Mouse (Mus musculus) erythroid progenitor cell, adult 5-6 weeks (primary cell): ENCODE measurements around the gene Snrnp25. TPM values are rescaled to one million over a fixed set of nuclear protein-coding genes. Genes with fewer than 3 reads are reported as not detected.
A peak's percentile ranks its signal among the peaks of the same experiment; 100 is the strongest.
"Not testable (repeated sequence)": the region's sequence is repeated elsewhere in the genome, so short reads cannot be mapped to it uniquely, and the experiment has no call there.

Experiments
- ATAC-seq: replicated peaks from 2 replicates; pipeline ENCODE4 v1.8.0; 2016; ENCODE audit warnings: moderate number of reproducible peaks, mild to moderate bottlenecking, moderate TSS enrichment, inconsistent platforms; ENCODE audit not compliant: poor library complexity, low FRiP score, severe bottlenecking
- total RNA-seq, 2 experiments: library from RNA; stranded (forward) in 1 of 2; stranded (reverse) in 1 of 2; fragments of 150-400 nt in 1 of 2; fragments of 186-747, 209-891 nt in 1 of 2; gene quantifications; 2 replicates each; pipeline versions ENCODE4 v1.2.3 to v1.2.4; 2015 to 2017; ENCODE audit warnings: low replicate concordance in 2 of 2

The Snrnp25 gene
- total RNA-seq, 2 experiments from 2014 or later, result 53.7 to 104 TPM

DNA sequence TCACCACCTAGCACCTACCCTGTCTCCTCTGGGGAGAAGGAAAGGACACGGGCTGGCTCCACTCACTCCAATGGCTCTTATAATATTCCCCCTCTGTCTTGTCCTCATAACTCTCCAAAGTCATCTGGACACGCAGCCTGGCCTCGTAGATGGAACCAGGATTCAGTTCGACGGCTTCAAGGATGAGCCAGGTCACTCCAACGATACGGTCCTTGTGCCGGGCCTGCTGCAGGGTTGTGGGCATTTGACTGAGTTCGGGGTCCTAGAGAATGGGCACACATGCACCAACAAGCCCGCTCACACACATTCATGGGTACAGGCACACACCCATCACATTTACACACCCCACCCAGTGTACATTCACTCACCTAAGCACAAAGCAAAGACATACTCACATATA, 12.1 kb upstream of the Snrnp25 start:
- no peak for ATAC-seq

DNA sequence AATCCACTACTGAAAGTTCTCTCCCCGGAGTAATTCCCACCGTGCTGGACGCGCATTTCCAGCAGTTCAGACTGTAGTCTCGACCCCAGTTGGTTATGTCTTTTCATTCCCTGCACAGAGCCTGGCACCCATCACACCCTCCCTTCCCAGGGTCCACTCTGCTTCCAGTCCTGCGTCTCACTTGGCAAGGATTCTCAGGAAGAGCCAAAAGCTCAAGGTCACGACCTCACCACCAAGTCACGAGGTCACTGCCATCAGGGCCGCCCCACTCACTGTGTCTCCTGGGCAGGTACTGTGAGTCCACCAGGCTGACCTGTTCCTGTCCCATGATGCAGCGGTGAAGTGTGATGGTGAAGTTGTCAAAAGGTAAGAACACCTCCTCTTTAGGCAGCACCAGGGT, 11.1 kb upstream of the Snrnp25 start:
- ATAC-seq, result no peak

DNA sequence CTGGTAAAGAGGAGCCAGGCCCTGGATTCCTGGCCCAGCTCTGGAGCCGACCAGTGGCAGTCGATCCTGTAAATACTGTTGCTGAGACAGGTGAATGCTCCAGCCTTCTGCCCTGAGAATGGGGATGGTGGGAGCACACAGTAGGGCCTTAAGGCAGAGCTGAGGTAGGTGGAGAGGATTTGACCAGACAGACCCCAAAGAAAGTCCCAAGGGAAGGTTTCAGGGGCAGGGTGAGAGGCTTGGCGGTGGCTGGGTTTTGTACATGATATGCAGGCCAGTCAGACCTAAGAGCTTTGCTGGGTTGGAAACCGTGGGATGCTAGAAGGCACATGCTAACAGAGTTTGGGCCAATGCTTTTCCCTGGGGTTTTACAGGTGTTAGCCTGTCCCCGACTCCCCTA, 10.6 kb upstream of the Snrnp25 start:
- no peak for ATAC-seq

DNA sequence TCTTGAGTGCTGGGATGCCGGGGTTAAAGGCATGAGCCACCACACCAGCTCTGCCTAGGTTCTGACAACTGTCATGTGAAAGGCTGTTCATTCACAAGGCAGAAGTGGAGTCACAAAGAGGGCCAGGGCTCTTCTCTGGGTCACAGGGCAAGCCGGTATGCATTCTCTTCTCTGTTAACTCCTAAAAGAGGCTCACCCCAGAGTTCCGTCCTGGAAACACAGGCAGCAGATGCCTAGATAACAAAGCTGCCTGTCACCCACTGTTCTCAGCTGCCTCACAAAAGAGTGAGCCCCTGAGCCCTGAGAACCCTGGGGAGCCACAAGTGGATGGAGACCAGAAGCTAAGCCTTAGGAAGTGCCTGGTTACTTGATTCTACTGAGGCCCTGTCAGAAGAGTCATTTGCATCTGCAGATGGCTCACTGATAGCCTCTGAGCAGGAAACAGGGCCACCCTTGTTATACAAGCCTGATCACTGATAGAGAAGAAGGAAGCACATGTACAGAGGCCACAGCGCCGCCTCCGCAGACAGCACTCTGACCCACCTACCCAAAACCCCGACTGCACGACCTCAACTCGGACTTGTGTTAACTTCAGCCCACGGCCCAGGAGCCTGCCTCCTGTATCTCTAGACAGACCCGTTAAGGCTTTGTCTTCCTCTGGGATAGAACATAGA, 9.2 kb upstream of the Snrnp25 start:
- no peak for ATAC-seq

DNA sequence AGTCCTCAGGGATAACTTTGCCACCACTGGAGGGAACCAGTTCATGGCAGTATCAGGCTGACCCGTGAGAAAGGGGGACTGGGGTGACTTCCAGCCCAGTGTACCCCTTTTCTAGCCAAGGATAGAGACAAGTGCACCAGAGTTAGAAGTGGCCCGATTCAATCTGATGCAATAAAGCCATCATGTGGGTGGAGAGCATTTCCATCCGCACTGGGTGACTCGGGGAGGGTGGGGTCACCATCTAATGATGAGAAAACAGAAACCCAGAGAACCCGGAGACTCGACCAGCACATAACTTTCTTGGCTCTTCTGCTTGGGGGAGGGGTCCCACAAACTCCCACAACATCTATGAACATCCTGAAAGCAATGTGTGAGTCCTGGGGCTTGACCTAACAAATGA, 8.5 kb upstream of the Snrnp25 start:
- ATAC-seq, result no peak

DNA sequence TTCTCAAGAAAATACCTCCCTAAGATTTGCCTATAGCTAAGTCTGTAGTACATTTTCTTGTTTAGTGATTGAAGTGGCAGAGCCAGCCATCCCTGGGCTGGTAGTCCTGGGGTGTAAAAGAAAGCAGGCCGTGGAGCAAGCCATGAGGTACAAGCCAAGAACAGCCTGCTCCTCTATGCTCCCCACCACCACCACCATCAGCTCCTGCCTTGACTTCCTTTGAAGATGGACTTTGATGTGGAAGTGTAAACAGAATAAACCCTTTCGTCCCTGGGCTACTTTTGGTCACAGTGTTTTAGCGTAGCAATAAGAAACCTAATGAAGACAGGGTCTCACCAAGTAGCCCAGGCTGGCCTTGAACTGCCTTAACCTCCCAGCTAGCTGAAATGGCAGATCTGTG, 7.4 kb upstream of the Snrnp25 start:
- ATAC-seq, result no peak

DNA sequence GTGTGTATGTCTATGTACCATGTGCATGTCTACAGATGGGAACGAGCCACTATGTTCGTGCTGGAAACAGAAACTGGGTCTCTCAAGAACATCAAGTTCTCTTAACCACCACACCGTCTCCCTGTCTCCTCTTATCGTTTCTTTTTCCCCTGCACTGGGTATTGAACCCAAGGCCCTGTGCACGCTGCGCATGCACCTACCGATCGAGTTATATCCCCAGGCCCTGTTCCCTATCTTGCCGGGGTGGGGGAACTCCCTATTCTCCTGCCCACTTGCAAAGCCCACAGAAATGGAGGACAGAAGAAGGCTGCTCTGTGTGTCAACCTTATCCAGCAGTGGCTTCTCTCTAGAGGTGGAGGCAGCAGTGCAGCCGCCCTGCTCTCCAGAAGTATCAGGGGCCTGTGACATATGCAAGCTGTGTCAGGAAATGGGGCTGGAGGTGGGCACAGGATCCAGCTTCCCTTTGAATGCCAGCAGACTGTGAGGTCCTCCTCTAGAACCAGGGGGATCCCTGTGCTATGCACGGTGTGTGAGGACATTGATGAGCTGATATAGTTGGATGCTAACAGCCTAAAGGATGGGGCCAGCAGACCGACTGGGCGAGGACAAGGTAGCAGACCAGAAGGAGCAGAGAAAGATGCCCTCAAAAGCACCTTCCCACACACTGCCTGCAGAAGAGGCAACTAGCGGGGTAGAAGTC, 6.8 kb upstream of the Snrnp25 start:
- no peak for ATAC-seq

DNA sequence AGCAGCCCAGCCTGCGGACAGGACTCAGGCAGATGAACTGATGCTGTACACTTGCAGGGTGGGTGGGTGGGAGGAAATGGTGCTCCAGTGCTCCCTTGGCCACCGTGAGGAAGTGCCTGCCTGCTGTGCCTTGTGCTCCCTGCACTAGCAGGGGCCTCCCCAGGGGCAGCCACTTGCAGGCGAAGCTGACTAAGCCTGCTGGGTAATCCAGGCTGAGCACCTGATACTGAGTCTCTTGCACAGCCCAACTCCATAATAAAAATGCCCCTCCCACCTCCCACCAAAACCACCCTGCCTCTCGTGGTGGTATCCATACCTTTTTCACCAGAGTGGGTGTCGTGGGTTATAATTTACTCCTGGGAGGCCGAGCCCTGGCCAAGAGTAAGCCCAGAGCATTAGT, 6.0 kb upstream of the Snrnp25 start:
- no peak for ATAC-seq

DNA sequence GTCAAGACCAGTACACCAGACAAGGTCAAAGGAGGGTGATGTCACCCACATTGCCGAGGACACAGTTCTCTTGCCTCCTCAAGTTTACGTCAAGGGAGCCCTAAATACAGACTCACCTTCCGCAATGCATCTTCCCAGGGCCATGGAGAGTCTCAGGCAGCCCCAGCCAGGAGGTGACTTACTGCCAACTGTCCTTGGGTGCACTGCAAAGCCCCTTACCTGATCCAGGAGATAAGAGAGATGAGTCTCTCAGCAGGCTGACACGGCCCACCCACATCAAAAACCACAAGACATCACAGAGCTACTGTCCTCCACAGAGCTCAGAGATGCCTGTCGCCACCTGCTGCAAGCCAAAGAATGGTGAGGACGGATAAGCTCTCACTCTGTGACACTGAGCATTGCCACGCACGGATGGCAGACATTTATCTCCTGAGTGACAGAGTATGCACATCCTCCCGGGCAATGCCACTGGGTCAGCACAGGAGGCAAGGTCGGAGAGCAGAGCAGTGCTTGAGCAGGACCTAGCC, 5.1 kb upstream of the Snrnp25 start, which contains the start of gene Il9r:
TSS of gene Il9r (minus strand) at position 205 of the 527 bp plus-strand sequence.
- ATAC-seq, result no peak

DNA sequence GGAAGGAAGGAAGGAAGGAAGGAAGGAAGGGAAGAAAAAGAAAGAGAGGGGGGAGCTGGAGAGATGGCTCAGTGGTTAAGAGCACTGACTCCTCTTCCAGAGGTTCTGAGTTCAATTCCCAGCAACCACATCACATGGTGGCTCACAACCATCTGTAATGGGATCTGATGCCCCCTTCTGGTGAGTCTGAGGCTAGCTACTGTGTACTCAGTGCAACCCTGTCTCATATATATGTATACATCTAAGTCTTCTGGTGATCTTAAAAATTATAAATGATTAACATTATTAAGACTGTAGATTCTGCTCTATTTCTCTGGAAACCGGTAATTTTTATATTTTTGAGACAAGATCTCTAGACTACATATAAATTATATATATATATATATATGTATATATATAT, 4.2 kb upstream of the Snrnp25 start:
- not testable (repeated sequence) for ATAC-seq

DNA sequence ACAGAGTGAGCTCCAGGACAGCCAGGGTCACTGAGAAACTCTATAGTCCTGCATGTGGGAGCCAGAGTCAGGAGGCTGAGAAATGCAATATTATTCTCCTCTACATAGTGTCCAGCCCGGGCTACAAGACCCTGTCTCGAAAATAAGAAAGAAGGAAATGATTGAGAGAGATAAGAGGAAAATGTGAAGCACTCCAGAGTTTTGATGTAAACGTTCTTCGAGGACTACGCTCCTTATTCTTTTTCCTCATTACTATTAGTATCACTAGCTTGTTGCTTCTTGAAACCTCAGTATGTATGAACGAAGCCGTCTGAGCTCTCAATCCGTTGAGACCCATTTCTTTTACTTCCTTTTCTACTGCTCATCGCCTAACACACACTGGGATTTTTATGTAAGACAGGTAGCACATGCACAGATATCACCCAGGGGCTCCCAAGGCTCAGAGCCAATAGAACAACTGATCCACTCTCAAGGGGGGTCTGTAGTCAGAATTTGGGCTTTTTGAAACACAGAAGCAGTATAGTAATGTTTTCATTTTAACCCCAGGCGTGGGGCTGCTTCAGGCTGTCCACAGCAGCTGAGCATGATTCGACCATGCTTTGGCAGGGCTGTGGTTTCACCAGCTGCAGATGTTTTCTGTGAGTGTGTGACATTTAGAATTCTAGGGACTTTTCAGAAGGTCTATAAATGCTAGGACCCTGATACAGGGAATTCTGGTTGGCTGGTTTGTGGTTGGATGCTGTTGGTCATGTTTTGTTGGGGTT, 3.1 kb upstream of the Snrnp25 start:
- ATAC-seq, result no peak

DNA sequence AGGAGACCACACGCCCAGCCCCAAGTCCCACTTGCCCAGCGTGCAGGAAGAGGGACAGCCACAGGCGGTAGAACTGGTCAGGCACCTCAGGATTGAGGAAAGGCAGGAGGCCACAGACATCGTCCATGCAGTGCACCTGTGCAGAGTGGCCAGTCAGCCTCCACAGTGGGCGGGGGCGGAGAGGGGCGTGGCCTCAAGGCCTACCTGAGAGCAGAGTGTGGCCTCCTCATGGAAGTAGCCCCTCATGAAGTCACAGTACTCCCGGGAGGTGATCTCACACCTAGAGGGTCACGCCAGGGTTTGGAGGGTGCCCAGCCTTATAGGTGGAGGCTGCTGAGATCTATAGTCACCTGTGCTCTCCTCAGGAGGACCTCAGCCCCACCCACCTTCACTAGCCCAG, 5.4 kb downstream of the Snrnp25 start:
- no peak for ATAC-seq

DNA sequence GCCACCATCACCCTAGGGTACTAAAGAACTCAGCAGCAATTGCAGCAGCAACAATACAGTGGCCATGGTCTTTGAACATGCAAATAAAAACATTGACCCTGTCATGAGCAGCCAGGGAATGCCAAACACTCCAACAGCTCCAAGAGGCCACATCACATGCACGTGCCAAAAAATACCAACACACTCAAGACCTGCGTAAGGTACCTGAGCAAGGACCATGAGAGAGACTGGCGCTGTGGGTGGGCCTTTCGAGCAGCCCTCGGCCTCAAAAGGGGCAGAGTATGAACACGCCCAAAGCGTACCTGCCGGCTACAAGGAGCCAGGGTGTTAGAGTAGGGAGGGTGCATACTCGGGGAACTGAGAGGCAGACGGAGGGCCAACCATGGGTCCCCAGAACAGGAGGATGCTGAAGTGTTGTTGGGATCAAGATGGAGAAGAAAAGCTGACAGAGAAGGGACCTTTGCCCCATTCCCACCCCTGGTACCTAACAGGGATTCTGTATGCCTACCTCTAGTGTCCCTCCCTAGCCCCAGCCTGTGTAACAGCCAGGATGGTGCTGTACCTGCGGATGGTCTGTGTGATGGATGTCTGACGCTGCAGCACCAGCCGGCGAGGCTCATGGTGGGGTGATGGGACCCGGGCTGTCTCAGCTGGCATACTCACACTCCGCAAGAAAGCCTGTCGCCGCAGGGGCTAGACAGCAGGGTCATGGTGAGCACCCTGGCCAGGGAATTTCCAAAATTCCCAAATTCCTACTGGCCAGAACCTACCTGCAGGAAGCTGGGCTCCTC, 10.4 kb downstream of the Snrnp25 start:
- ATAC-seq, result no peak

DNA sequence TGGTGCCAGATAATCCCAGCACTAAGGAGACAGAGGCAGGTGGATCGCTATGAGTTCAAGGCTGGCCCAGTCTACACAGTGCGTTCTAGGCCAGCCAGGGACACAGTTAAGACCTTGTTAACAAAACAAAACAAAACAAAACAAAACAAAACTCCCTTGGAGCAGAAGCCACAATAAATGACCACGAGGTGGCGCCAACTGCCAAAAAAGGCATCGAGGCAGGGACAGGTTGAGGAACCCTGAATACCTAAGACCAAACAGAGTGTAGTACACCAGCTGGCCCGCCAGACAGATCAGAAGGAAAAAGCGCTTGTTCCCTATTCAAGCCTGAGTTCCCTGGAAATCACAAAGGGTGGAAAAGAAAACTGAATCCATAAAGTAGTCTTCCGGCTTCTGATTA, 11.6 kb downstream of the Snrnp25 start:
- ATAC-seq, result peak; percentile 76

DNA sequence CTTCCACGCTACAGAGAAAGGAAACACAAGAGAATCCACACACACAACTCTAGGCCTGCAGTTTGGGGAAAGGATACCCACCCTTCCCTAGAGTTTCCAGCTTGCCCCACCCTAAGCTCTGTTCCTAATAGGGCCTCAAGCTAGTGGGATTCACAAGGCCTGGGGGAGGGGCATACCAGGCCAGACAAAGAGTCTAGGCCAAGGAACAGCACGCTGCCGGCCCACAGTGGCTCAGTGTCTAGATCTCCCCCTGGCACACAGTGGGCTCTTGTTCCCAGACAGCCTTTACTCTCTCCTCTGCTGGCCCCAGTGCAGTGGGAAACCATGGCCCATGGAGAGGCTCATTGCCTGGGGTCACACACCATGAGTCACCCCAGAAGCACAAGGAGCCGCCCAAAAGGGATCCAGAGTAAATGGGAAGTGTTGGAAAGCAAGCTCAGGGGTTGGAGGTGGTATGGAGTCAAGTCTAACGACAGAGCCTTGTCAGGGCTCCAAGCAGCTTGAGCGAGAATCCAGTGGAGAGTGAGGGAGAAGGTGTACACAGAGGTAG, 13.4 kb downstream of the Snrnp25 start:
- no peak for ATAC-seq

DNA sequence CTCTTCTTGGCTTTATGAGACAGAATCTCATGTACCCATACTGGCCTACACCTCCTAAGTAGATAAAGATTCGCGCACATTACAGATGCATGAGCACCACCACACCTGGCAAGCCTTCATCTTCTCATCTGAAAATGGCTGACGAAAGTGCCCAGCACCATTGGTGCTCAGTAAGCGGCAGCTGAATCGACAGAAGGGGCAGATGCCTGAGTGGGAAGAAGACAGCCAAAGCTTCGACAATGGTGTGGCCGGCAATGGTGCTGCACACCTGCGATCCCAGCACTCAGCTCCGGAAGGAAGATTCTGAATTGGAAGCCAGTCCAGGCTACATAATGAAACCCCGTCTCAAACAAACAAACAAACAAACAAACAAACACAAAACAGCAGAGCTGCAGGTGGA, 14.1 kb downstream of the Snrnp25 start:
- ATAC-seq, result no peak

DNA sequence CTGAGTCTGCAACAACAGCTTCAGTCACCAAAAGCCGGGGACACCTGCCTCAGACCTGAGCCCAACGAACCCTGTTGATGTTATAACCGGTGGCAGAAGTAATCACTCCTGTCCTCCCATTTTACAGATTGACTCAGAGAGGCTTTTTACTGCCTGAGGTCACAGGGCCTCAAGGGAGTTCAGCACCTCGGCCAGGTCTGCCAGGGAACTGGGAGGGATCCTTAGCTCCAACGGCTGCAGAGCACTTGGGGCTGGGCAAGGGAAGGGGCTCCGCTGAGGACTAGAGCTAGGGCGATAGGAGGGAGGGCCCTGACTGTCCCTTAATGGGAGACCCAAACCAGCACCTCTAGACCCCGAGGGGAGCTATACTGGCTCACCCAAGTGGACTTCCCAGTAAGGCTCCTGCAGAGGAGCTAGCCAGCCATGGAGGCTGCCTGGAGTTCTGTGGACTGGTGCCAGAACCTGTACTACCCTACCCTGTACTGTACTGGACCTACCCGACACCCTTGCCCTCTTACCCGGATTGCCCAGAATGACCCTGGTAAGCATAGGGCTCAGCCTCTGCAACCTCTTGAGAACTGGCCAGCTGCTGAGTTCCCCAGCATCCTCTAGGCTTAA, 15.5 kb downstream of the Snrnp25 start:
- ATAC-seq, result no peak

DNA sequence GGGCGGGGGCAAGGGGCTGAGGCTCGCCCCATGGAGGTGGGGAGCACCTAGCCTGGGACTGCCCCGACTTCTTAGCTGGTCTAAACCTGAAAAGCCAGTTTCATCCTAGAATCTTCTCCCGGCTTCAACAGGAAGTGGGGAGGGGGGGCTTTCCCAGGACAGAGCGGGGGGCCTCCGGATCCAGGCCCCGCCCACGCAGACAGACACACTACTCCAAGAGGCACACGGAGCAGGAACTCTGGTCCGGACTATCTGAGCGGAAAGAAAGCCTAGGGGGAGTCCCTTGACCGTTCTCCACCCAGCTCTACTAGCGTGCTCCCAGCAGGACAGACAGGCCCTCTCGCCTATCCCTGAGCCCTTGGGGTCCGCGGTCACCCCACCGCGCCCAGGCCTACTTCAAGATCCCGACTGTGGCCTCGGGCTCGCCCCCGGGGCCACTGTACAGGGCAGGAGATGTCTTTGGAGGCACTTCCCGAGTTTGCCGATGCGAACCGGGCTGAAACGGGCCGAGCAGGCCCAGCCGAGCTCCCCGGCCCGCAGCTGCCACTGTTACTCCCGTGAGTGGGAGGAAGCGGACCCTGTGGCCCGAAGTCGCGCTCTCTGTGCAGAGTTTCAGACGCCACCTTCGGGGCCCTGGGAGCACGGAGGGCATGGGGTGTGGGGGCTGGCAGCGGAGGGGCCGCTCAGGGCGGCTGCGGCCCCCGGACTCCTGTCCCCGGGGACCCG, 16.2 kb downstream of the Snrnp25 start:
- ATAC-seq, result no peak
